Mouse (Mus musculus) limb, embryonic 12.5 days (tissue): ENCODE measurements around the gene Prdm13. TPM values are rescaled to one million over a fixed set of nuclear protein-coding genes. Genes with fewer than 3 reads are reported as not detected.

ENCODE experiments used
- ATAC-seq: fragments of 200-750 bp; cut with Nextera tagmentation; 2 replicates; pipeline ENCODE4 v1.8.0; 2017; ENCODE audit warnings: low read depth, moderate TSS enrichment; ENCODE audit not compliant: insufficient number of reproducible peaks, insufficient read depth, low FRiP score, low TSS enrichment
- H3K27ac ChIP-seq: fragments of 300-500 bp; sonication (generic); 2 replicates; pipeline ENCODE4 v1.5.1; 2016; ENCODE audit warnings: mild to moderate bottlenecking, moderate library complexity
- H3K27me3 ChIP-seq: fragments of 300-500 bp; sonication (generic); 2 replicates; pipeline ENCODE4 v1.6.1; 2016; ENCODE audit warnings: mild to moderate bottlenecking, moderate library complexity
- H3K36me3 ChIP-seq: fragments of 300-500 bp; sonication (generic); 2 replicates; pipeline ENCODE4 v1.6.1; 2016; ENCODE audit warnings: mild to moderate bottlenecking, moderate library complexity
- H3K4me1 ChIP-seq: fragments of 300-500 bp; sonication (generic); replicated peaks from 2 replicates; pipeline ENCODE4 v1.6.1; 2016
- H3K4me2 ChIP-seq: fragments of 300-500 bp; sonication (generic); 2 replicates; pipeline ENCODE4 v1.6.1; 2016; ENCODE audit warnings: mild to moderate bottlenecking, moderate library complexity
- H3K4me3 ChIP-seq: fragments of 300-500 bp; sonication (generic); replicated peaks from 2 replicates; pipeline ENCODE4 v1.5.1; 2016; ENCODE audit warnings: mild to moderate bottlenecking
- H3K9ac ChIP-seq: fragments of 300-500 bp; sonication (generic); replicated peaks from 2 replicates; pipeline ENCODE4 v1.6.1; 2016; ENCODE audit warnings: mild to moderate bottlenecking, moderate library complexity
- H3K9me3 ChIP-seq: fragments of 300-500 bp; sonication (generic); 2 replicates; pipeline ENCODE4 v1.6.1; 2016; ENCODE audit warnings: mild to moderate bottlenecking, moderate library complexity
- WGBS: fragments of 180-500 bp; shearing (Covaris S2); methylation state at CpG from one replicate; pipeline ENCODE4 v1.1.7; 2016; 5-methylcytosine and 5-hydroxymethylcytosine counted together
- polyA plus RNA-seq: library from polyadenylated mRNA; unstranded; fragments of >200 nt; fragmentation: Nextera tagmentation; extraction: Ambion mirVana; gene quantifications from 2 replicates; pipeline ENCODE4 v1.2.1, GENCODE M21; 2016

Gene Prdm13
- polyA plus RNA-seq, 1 experiment from 2014 or later, result not detected

GRCm38 (mm10) chr4:21687783-21688702 is 2.3 kb upstream of the Prdm13 start:
- Histone ChIP-seq H3K9ac (peak overlapping the region; percentile 51), H3K36me3 (no peaks in the 10 kb centered on the region), H3K27ac (no peak overlapping the region), H3K4me1 (peaks cover 9% of the 10 kb centered on the region), H3K27me3 (peaks cover 96% of the 10 kb centered on the region), H3K4me2 (peak overlapping the region; percentile 79), H3K9me3 (no peaks in the 10 kb centered on the region), H3K4me3 (peak overlapping the region; percentile 48)
- ATAC-seq, result peak; percentile 56
- 1% methylated on average over 46 of the region's 51 CpGs for WGBS

GRCm38 (mm10) chr4:21686934-21687333 is 1.2 kb upstream of the Prdm13 start:
- under 1% methylated on average over 5 of the region's 5 CpGs for WGBS
- H3K27me3 ChIP-seq, result peaks cover 96% of the 10 kb centered on the region

GRCm38 (mm10) chr4:21686416-21686815 is 653 bp upstream of the Prdm13 start:
- H3K27me3 ChIP-seq, result peaks cover 98% of the 10 kb centered on the region
- H3K9ac ChIP-seq, result no peak overlapping the region
- no peak for ATAC-seq
- H3K36me3 ChIP-seq, result no peaks in the 10 kb centered on the region
- no peak overlapping the region for H3K27ac ChIP-seq
- H3K4me1 ChIP-seq, result peaks cover 9% of the 10 kb centered on the region
- WGBS, result 3% methylated on average over 11 of the region's 11 CpGs
- no peaks in the 10 kb centered on the region for H3K9me3 ChIP-seq
- no peak overlapping the region for H3K4me2 ChIP-seq
- no peak overlapping the region for H3K4me3 ChIP-seq

More at GRCm38 (mm10) chr4:21686934-21687333, 1.2 kb upstream of the Prdm13 start:
- Histone ChIP-seq H3K4me1 (peaks cover 9% of the 10 kb centered on the region), H3K9ac (no peak overlapping the region), H3K36me3 (no peaks in the 10 kb centered on the region), H3K27ac (no peak overlapping the region), H3K4me3 (no peak overlapping the region), H3K9me3 (no peaks in the 10 kb centered on the region), H3K4me2 (no peak overlapping the region)
- no peak for ATAC-seq

- H3K4me1 ChIP-seq, result peaks cover 12% of the 10 kb centered on the region
- 1% methylated on average over 14 of the region's 14 CpGs for WGBS
- H3K27me3 ChIP-seq, result peaks cover 98% of the 10 kb centered on the region
- H3K27ac ChIP-seq, result no peak overlapping the region
- no peak for ATAC-seq
- H3K36me3 ChIP-seq, result no peaks in the 10 kb centered on the region
- H3K4me3 ChIP-seq, result no peak overlapping the region
- no peak overlapping the region for H3K9ac ChIP-seq
- no peak overlapping the region for H3K4me2 ChIP-seq
- H3K9me3 ChIP-seq, result no peaks in the 10 kb centered on the region
Measured at GRCm38 (mm10) chr4:21684341-21684970, 1.3 kb downstream of the Prdm13 start.

GRCm38 (mm10) chr4:21682421-21683150 is 3.2 kb downstream of the Prdm13 start:
- H3K4me2 ChIP-seq, result no peak overlapping the region
- H3K9ac ChIP-seq, result no peak overlapping the region
- no peak for ATAC-seq
- H3K4me3 ChIP-seq, result no peak overlapping the region
- H3K36me3 ChIP-seq, result no peaks in the 10 kb centered on the region
- no peaks in the 10 kb centered on the region for H3K9me3 ChIP-seq
- peaks cover 17% of the 10 kb centered on the region for H3K4me1 ChIP-seq
- H3K27me3 ChIP-seq, result peaks cover 99% of the 10 kb centered on the region
- no peak overlapping the region for H3K27ac ChIP-seq
- 12% methylated on average over 10 of the region's 10 CpGs for WGBS

GRCm38 (mm10) chr4:21680971-21681370 is 4.8 kb downstream of the Prdm13 start:
- H3K27ac ChIP-seq, result no peak overlapping the region

GRCm38 (mm10) chr4:21679624-21680480 is 5.9 kb downstream of the Prdm13 start:
- no peak for ATAC-seq
- no peak overlapping the region for H3K27ac ChIP-seq
- peaks cover 17% of the 10 kb centered on the region for H3K4me1 ChIP-seq
- peak overlapping the region; percentile 44 for H3K4me3 ChIP-seq
- H3K9ac ChIP-seq, result 0 out of 2 replicates have a peak overlapping the region, but pooled peaks have one; percentile 12
- H3K36me3 ChIP-seq, result no peaks in the 10 kb centered on the region
- H3K4me2 ChIP-seq, result peak overlapping the region; percentile 60
- H3K9me3 ChIP-seq, result no peaks in the 10 kb centered on the region
- WGBS, result 2% methylated on average over 42 of the region's 42 CpGs
- peaks cover 92% of the 10 kb centered on the region for H3K27me3 ChIP-seq

More at GRCm38 (mm10) chr4:21680971-21681370, 4.8 kb downstream of the Prdm13 start:
- H3K9ac ChIP-seq, result no peak overlapping the region
- peaks cover 17% of the 10 kb centered on the region for H3K4me1 ChIP-seq
- H3K4me3 ChIP-seq, result no peak overlapping the region
- H3K27me3 ChIP-seq, result peaks cover 96% of the 10 kb centered on the region
- H3K9me3 ChIP-seq, result no peaks in the 10 kb centered on the region
- 2% methylated on average over 10 of the region's 10 CpGs for WGBS
- H3K36me3 ChIP-seq, result no peaks in the 10 kb centered on the region
- ATAC-seq, result no peak
- H3K4me2 ChIP-seq, result no peak overlapping the region

GRCm38 (mm10) chr4:21678975-21679623 is 6.7 kb downstream of the Prdm13 start:
- Histone ChIP-seq H3K27me3 (peaks cover 92% of the 10 kb centered on the region), H3K4me1 (peaks cover 17% of the 10 kb centered on the region), H3K4me3 (peak overlapping the region; percentile 44), H3K36me3 (no peaks in the 10 kb centered on the region), H3K4me2 (peak overlapping the region; percentile 60), H3K9ac (0 out of 2 replicates have a peak overlapping the region, but pooled peaks have one; percentile 12), H3K27ac (no peak overlapping the region), H3K9me3 (no peaks in the 10 kb centered on the region)
- WGBS, result under 1% methylated on average over 51 of the region's 79 CpGs
- ATAC-seq, result peak; percentile 77; the same call in 1 of the 2 replicates

GRCm38 (mm10) chr4:21678101-21678974 is 7.4 kb downstream of the Prdm13 start:
- under 1% methylated on average over 82 of the region's 84 CpGs for WGBS
- no peaks in the 10 kb centered on the region for H3K36me3 ChIP-seq
- no peak overlapping the region for H3K9ac ChIP-seq
- H3K9me3 ChIP-seq, result no peaks in the 10 kb centered on the region
- peak overlapping the region; percentile 60 for H3K4me2 ChIP-seq
- no peak overlapping the region for H3K27ac ChIP-seq
- peaks cover 90% of the 10 kb centered on the region for H3K27me3 ChIP-seq
- 0 out of 2 replicates have a peak, but pooled peaks have one; percentile 6 for ATAC-seq
- peaks cover 17% of the 10 kb centered on the region for H3K4me1 ChIP-seq
- H3K4me3 ChIP-seq, result peak overlapping the region; percentile 44
